Mouse (Mus musculus): ENCODE measurements around the gene Unc79. TPM values are rescaled to one million over a fixed set of nuclear protein-coding genes. Genes with fewer than 3 reads are reported as not detected.

Unc79 gene
- polyA plus RNA-seq, 1 experiment from 2014 or later, result 0.18 TPM

DNA sequence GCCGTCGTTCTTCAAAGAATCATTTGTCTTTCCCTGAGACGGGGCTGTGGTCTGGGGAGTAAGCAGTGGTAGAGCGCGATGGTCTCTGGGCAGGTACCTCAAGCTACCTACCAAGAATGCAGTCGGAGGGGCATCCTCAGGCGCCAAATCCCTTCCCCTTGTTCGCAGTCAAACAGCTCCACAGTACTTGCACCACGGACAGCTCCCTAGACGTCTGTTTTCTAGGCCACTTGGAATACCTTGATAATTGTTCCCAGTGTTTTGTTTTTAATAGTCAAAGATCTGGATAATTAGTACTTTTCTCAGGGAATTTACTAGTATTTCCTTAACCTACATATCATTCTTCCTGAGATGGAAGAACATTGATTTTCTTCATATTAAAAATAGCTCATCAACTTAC is 833 bp upstream of the Unc79 start:
- ATAC-seq (ENCODE audit: low read depth), result no peak
- Histone ChIP-seq H3K36me3 (ENCODE audit: control insufficient read depth, insufficient read depth, low read length) (no peaks in the 10 kb centered on the region), H3K4me1 (replicated peaks; ENCODE audit: control insufficient read depth, insufficient read depth, low read length) (peaks cover 11% of the 10 kb centered on the region), H3K9ac (ENCODE audit: low read length) (no peak overlapping the region), H3K9me3 (ENCODE audit: control insufficient read depth, low read length) (no peaks in the 10 kb centered on the region), H3K27me3 (ENCODE audit: control insufficient read depth, insufficient read depth, low read depth, low read length) (peaks cover 9% of the 10 kb centered on the region), H3K27ac (ENCODE audit: low read length) (no peak overlapping the region), H3K4me3 (ENCODE audit: low read length) (no peak overlapping the region), H3K4me2 (ENCODE audit: low read depth, low read length) (no peak overlapping the region)
- 20% methylated on average over 10 of the region's 10 CpGs for WGBS

DNA sequence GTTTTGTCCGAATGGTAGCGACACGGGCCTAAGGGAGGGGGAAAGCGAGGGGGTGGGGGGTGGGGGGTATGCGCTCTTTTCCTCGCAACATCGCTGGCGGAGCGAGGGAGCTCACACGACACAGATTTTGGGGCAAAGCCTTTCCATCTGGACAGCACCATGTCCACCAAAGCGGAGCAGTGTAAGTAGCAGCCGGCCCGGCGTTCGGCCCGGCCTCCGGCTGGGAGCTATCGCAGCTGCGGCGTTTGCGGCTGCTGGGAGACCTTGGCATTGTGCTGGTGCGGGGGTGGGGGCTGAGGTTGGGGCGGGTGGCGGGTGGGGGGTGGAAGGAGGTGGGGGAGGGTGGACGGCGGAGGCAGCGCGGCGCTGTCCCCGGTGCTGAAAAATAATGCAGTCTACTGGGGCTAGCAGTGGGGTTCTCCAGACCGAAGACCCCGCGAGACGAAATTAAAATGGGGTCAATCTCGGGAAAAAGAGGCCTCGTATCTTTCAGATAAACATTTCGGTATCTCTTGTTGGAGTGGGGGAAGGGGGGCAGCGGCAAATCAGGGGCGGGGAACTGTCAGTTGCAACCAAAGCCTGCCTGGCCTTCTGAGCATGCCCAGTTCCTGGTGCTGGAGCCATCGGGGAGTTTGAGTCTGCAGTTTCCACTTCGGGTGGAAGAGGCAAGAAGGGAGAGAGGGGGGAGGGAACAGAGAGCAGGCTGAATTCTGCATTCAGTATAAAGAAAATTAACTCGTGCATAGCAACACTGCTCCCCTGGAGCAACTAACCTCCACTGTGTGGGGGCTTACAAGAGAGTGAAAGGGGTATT is 943 bp downstream of the Unc79 start:
- H3K9ac ChIP-seq (ENCODE audit: low read length), result 0 out of 2 replicates have a peak overlapping the region, but pooled peaks have one; percentile 24
- no peaks in the 10 kb centered on the region for H3K36me3 ChIP-seq (ENCODE audit: control insufficient read depth, insufficient read depth, low read length)
- under 1% methylated on average over 42 of the region's 42 CpGs for WGBS
- H3K27ac ChIP-seq (ENCODE audit: low read length), result no peak overlapping the region
- H3K4me3 ChIP-seq (ENCODE audit: low read length), result peak overlapping the region; percentile 54
- peaks cover 11% of the 10 kb centered on the region for H3K4me1 ChIP-seq (replicated peaks; ENCODE audit: control insufficient read depth, insufficient read depth, low read length)
- peaks cover 9% of the 10 kb centered on the region for H3K27me3 ChIP-seq (ENCODE audit: control insufficient read depth, insufficient read depth, low read depth, low read length)
- H3K4me2 ChIP-seq (ENCODE audit: low read depth, low read length), result peak overlapping the region; percentile 87
- no peaks in the 10 kb centered on the region for H3K9me3 ChIP-seq (ENCODE audit: control insufficient read depth, low read length)
- ATAC-seq (ENCODE audit: low read depth), result peak; percentile 82

DNA sequence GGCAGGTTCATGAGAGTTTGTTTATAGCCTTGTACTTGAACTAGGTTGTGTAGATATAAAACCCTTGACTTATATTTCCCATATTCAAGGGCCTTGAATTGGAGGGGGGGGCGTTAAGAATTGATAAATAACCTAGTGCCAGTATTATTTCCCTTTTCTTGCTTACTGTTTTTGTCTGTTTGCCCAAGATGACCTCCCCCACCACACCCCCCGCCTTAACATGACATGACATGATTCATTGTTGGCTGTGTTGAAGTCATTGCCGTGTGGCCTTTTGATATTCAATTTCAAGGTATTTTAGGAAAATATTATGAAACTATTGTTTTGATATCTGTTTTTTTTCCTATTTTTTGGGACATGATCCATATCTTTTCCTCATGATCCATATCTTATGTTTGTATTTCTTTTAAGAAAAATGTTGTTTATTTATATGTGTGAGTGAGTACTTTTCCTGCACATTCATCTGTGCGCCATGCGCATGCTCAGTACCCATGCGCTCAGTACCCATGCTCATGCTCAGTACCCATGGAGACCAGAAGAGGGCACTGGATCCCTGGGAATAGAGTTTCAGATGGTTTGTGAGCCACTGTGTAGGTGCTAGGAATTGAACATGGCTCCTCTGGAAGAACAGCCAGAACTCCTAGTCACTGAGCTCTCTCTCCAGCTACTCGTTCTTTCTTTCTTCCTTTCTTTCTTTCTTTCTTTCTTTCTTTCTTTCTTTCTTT is 11.6 kb downstream of the Unc79 start:
- no peak overlapping the region for H3K27ac ChIP-seq (ENCODE audit: low read length)

DNA sequence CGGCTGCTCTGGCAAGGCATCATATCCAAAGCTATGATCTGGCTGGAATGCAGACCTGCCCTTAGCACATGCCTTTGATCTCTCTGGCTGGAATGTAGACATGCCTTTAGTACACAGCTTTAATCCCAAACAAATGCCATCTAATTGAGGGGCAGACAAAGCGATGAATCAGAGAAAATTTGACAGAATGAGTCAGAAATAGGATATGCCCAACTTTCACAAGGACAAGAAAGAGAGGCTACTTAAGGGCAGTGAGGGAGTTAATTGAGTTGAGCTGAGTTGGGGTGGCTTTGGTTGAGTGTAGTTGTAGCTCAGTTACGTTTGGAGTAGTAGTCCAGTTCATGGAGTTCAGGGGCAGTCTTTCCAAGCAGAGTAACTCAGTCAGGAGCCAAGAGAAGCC is 12.4 kb downstream of the Unc79 start:
- Histone ChIP-seq H3K27ac (ENCODE audit: low read length) (no peak overlapping the region), H3K4me1 (replicated peaks; ENCODE audit: control insufficient read depth, insufficient read depth, low read length) (no peaks in the 10 kb centered on the region), H3K36me3 (ENCODE audit: control insufficient read depth, insufficient read depth, low read length) (no peaks in the 10 kb centered on the region), H3K9me3 (ENCODE audit: control insufficient read depth, low read length) (no peaks in the 10 kb centered on the region), H3K4me3 (ENCODE audit: low read length) (no peak overlapping the region), H3K9ac (ENCODE audit: low read length) (no peak overlapping the region), H3K27me3 (ENCODE audit: control insufficient read depth, insufficient read depth, low read depth, low read length) (no peaks in the 10 kb centered on the region), H3K4me2 (ENCODE audit: low read depth, low read length) (no peak overlapping the region)
- 46% methylated on average over 3 of the region's 3 CpGs for WGBS
- no peak for ATAC-seq (ENCODE audit: low read depth)

More for the DNA sequence above, 11.6 kb downstream of the Unc79 start:
- H3K4me2 ChIP-seq (ENCODE audit: low read depth, low read length), result no peak overlapping the region
- H3K4me3 ChIP-seq (ENCODE audit: low read length), result no peak overlapping the region
- ATAC-seq (ENCODE audit: low read depth), result no peak
- H3K36me3 ChIP-seq (ENCODE audit: control insufficient read depth, insufficient read depth, low read length), result no peaks in the 10 kb centered on the region
- no peak overlapping the region for H3K9ac ChIP-seq (ENCODE audit: low read length)
- H3K9me3 ChIP-seq (ENCODE audit: control insufficient read depth, low read length), result no peaks in the 10 kb centered on the region
- no peaks in the 10 kb centered on the region for H3K27me3 ChIP-seq (ENCODE audit: control insufficient read depth, insufficient read depth, low read depth, low read length)
- no peaks in the 10 kb centered on the region for H3K4me1 ChIP-seq (replicated peaks; ENCODE audit: control insufficient read depth, insufficient read depth, low read length)
- WGBS, result 78% methylated on average over 7 of the region's 7 CpGs

DNA sequence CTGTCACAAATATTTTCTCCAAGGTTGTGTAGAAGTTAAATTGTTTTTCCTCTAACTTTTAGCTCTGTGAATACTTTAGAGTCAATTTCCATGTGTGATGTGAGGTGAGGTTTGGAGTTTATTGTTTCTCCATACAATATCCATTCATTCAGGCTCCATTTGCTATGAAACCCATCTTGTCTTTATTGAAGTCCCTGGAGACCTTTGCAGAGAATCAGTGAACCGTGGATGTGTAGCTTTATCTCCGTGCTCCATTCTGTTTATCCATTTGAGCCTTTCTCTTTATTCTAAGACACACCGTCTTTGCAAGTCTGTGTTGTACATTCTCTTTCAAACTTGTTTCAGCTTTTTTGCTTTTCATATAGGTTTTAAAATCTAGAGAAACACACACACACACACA is 15.8 kb downstream of the Unc79 start:
- H3K36me3 ChIP-seq (ENCODE audit: control insufficient read depth, insufficient read depth, low read length), result no peaks in the 10 kb centered on the region
- H3K4me1 ChIP-seq (replicated peaks; ENCODE audit: control insufficient read depth, insufficient read depth, low read length), result no peaks in the 10 kb centered on the region
- WGBS, result 68% methylated on average over 3 of the region's 3 CpGs
- H3K4me2 ChIP-seq (ENCODE audit: low read depth, low read length), result no peak overlapping the region
- H3K4me3 ChIP-seq (ENCODE audit: low read length), result no peak overlapping the region
- no peak for ATAC-seq (ENCODE audit: low read depth)
- H3K27me3 ChIP-seq (ENCODE audit: control insufficient read depth, insufficient read depth, low read depth, low read length), result no peaks in the 10 kb centered on the region
- no peak overlapping the region for H3K9ac ChIP-seq (ENCODE audit: low read length)
- H3K9me3 ChIP-seq (ENCODE audit: control insufficient read depth, low read length), result no peaks in the 10 kb centered on the region
- no peak overlapping the region for H3K27ac ChIP-seq (ENCODE audit: low read length)

DNA sequence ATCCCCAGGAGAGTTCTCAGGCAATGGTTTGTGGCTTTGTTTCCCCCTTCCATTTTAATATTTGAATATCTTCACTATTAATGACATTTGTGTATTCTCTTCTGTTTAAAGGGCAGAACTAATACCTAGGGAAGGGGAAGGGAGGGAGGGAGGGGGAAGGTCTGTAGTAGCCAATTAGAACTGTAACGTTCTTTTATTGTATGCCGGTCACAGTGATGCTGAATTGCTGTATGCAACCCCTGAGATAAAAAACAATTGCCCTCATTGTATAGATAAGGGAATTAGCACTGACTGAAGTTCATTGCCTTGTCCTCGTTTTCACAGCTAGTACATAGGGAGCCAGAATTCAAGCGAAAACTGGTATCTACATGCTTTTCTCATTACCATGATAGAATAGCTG is 31.9 kb downstream of the Unc79 start:
- H3K36me3 ChIP-seq (ENCODE audit: control insufficient read depth, insufficient read depth, low read length), result no peaks in the 10 kb centered on the region
- no peak overlapping the region for H3K4me3 ChIP-seq (ENCODE audit: low read length)
- H3K4me1 ChIP-seq (replicated peaks; ENCODE audit: control insufficient read depth, insufficient read depth, low read length), result no peaks in the 10 kb centered on the region
- no peak overlapping the region for H3K9ac ChIP-seq (ENCODE audit: low read length)
- H3K27ac ChIP-seq (ENCODE audit: low read length), result no peak overlapping the region
- WGBS, result 54% methylated on average over 4 of the region's 4 CpGs
- no peak overlapping the region for H3K4me2 ChIP-seq (ENCODE audit: low read depth, low read length)
- no peak for ATAC-seq (ENCODE audit: low read depth)
- no peaks in the 10 kb centered on the region for H3K9me3 ChIP-seq (ENCODE audit: control insufficient read depth, low read length)
- H3K27me3 ChIP-seq (ENCODE audit: control insufficient read depth, insufficient read depth, low read depth, low read length), result no peaks in the 10 kb centered on the region

DNA sequence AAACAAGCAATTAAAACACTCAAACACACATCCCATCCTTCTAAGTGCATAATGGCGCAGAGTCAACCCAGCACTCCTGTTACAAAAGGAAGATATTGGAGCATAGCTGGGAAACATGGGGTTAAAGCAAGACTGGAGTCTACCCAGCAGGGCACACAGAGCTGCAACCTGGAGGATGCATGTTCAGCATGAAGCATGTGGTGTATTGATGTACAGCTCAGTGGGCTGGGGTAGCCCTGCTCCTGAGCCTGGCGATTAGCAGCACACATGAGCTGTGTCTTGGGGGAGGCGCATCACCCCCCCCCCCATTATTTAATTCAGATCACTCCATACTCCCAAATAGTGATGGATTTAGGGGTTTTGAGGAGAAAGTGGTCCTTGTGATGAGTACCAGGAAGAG is 32.9 kb downstream of the Unc79 start:
- no peak for ATAC-seq (ENCODE audit: low read depth)
- H3K4me1 ChIP-seq (replicated peaks; ENCODE audit: control insufficient read depth, insufficient read depth, low read length), result no peaks in the 10 kb centered on the region
- no peak overlapping the region for H3K27ac ChIP-seq (ENCODE audit: low read length)
- H3K9me3 ChIP-seq (ENCODE audit: control insufficient read depth, low read length), result no peaks in the 10 kb centered on the region
- WGBS, result 82% methylated on average over 3 of the region's 3 CpGs
- no peak overlapping the region for H3K9ac ChIP-seq (ENCODE audit: low read length)
- no peak overlapping the region for H3K4me2 ChIP-seq (ENCODE audit: low read depth, low read length)
- H3K36me3 ChIP-seq (ENCODE audit: control insufficient read depth, insufficient read depth, low read length), result no peaks in the 10 kb centered on the region
- no peaks in the 10 kb centered on the region for H3K27me3 ChIP-seq (ENCODE audit: control insufficient read depth, insufficient read depth, low read depth, low read length)
- no peak overlapping the region for H3K4me3 ChIP-seq (ENCODE audit: low read length)

DNA sequence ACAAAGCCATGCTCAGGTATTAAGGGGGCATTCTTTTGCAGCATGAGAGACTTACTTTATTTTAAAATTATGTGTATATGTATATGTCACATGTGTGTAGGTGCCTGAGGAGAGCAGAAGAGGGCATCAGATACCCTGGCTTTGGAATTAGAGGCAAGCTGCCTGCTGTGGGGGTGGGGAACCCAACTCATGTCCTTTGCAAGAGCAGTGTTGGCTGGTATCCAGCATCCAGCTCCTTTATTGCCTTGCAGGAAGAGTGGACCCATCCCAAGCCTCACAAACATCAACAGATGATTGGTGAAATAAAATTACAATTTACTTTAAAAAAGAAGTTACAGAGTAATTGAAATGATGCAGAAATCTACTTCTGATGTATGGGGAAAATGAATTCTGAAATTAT is 36.7 kb downstream of the Unc79 start:
- ATAC-seq (ENCODE audit: low read depth), result no peak
- H3K27me3 ChIP-seq (ENCODE audit: control insufficient read depth, insufficient read depth, low read depth, low read length), result no peaks in the 10 kb centered on the region

DNA sequence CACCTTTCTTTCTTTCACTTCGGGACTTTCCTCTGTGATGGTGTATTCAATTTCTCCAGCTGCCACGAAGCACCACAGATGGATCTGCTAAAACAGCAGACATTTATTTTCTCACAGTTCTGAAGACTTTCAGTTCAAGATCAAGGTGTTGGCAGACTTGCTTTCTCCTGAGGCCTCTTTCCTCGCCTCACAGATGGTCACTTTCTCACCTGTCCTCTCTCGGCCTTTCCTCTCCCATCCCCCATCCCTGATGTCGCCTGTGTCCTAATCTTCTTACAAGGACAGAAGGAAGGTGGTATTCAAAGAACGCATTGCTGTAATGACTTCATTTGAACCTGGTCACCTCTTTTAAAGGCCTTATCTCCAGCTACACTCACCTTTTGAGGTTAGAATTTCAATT is 39.1 kb downstream of the Unc79 start:
- H3K27me3 ChIP-seq (ENCODE audit: control insufficient read depth, insufficient read depth, low read depth, low read length), result no peaks in the 10 kb centered on the region
- no peak overlapping the region for H3K27ac ChIP-seq (ENCODE audit: low read length)
- no peaks in the 10 kb centered on the region for H3K9me3 ChIP-seq (ENCODE audit: control insufficient read depth, low read length)
- no peaks in the 10 kb centered on the region for H3K36me3 ChIP-seq (ENCODE audit: control insufficient read depth, insufficient read depth, low read length)
- no peak overlapping the region for H3K9ac ChIP-seq (ENCODE audit: low read length)
- H3K4me3 ChIP-seq (ENCODE audit: low read length), result no peak overlapping the region
- H3K4me2 ChIP-seq (ENCODE audit: low read depth, low read length), result no peak overlapping the region
- WGBS, result 59% methylated on average over 6 of the region's 6 CpGs
- no peak for ATAC-seq (ENCODE audit: low read depth)
- H3K4me1 ChIP-seq (replicated peaks; ENCODE audit: control insufficient read depth, insufficient read depth, low read length), result no peaks in the 10 kb centered on the region

More for the DNA sequence above, 36.7 kb downstream of the Unc79 start:
- Histone ChIP-seq H3K9ac (ENCODE audit: low read length) (no peak overlapping the region), H3K27ac (ENCODE audit: low read length) (no peak overlapping the region), H3K36me3 (ENCODE audit: control insufficient read depth, insufficient read depth, low read length) (no peaks in the 10 kb centered on the region), H3K4me3 (ENCODE audit: low read length) (no peak overlapping the region), H3K4me1 (replicated peaks; ENCODE audit: control insufficient read depth, insufficient read depth, low read length) (no peaks in the 10 kb centered on the region), H3K4me2 (ENCODE audit: low read depth, low read length) (no peak overlapping the region), H3K9me3 (ENCODE audit: control insufficient read depth, low read length) (no peaks in the 10 kb centered on the region)

Data from lung, embryonic 16.5 days (tissue).